Mouse (Mus musculus): ENCODE results near the gene Map2k2.
"Not testable (repeated sequence)": the region's sequence is repeated elsewhere in the genome, so short reads cannot be mapped to it uniquely, and the experiment has no call there.

The Map2k2 gene

DNA sequence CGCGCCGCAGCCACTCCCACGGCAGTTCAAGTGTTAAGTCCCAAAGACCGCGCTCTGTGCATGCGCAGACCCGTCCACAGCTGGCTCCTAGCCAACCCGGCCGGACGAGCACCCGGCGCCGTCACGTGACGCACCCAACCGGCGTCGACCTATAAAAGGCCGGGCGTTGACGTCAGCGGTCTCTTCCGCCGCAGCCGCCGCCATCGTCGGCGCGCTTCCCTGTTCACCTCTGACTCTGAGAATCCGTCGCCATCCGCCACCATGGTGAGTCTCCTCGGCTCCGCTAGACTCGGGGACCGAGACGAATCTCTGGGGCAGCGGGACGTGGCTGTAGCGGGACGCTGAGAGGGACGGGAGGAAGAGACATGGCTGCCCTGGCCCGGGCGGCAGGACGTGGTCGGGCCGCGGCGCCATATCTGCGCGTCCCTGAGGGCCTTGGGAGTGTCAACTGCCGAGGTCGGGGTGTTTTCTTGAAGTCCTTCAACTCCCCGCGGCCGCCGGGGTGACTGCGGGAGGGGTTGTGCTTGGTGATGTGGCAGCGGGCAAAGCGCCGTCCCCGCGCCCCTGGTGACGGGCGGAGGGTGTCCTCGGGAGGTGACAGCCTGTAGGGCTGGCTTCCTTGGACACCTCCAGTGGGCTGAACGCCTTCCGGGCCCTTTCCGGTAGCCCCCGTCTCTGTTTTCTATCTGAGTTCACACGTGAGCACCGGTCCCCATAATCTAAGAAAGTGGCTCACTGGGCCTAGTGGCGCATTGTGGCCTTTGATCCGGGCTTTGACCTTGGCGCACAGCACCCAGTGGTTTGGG lies 71.0 kb downstream of the Map2k2 start, which contains the start of gene Eef2:
TSS of gene Eef2 (plus strand) at position 166 of the 806 bp plus-strand sequence.
- no peak for DNase-seq (ENCODE audit: low read depth)

DNA sequence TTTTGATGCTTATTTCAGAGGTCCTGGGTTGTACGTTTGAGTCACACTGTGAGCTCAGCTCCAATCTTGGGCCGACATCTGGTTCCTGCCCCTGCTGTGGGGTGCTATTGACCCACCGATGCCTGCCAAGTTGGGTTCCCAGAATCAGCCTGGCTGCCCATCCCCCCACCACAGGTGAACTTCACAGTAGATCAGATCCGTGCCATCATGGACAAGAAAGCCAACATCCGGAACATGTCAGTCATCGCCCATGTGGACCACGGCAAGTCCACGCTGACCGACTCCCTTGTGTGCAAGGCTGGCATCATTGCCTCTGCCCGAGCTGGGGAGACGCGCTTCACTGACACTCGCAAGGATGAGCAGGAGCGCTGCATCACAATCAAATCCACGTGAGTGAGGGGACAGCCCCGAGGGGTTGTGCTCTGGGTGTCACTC lies 71.8 kb downstream of the Map2k2 start:
- DNase-seq (ENCODE audit: low read depth) = no peak

DNA sequence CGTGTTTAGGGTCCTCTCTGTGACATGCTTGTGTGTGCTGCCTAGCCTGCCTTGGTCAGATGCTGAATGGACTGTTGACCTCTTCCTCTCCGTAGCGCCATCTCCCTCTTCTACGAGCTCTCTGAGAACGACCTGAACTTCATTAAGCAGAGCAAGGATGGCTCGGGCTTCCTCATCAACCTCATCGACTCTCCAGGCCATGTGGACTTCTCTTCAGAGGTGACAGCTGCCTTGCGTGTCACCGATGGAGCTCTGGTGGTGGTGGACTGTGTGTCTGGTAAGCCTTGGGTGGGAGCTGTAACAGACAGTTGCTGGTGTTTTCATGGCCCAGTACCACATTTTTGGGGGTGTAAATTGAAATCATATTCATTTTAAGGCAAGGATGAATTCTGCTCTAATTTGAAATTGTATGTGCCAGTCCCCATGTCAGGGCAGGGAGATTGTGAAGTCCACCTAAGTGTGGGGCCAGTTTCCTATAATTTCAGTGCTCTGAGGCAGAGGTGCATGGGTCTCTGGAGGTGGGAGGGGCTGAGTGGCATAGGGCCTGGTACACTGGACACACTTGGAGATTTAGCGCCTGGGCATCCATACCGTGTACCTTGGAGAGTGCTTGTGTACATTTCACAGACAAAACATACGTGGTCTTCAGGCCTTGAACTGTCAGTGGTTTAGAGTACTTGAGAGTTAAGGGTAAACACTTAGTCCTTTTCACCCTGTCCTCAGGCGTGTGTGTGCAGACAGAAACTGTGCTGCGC lies 72.4 kb downstream of the Map2k2 start:
- DNase-seq (ENCODE audit: low read depth) = no peak

DNA sequence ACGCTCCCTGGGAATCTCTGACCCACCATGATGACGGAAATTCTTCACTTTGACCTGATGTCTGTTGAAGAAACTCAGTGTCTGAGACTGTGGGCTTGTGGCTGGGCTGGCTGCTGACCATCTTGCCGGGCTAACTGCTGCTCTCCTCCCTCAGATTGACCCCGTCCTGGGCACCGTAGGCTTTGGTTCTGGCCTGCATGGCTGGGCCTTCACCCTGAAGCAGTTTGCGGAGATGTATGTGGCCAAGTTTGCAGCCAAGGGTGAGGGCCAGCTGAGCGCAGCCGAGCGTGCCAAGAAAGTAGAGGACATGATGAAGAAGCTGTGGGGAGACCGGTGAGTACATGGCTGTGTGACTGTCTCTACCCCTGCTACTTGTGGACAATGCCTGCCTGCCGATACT lies 73.2 kb downstream of the Map2k2 start:
- DNase-seq (ENCODE audit: low read depth) = no peak

DNA sequence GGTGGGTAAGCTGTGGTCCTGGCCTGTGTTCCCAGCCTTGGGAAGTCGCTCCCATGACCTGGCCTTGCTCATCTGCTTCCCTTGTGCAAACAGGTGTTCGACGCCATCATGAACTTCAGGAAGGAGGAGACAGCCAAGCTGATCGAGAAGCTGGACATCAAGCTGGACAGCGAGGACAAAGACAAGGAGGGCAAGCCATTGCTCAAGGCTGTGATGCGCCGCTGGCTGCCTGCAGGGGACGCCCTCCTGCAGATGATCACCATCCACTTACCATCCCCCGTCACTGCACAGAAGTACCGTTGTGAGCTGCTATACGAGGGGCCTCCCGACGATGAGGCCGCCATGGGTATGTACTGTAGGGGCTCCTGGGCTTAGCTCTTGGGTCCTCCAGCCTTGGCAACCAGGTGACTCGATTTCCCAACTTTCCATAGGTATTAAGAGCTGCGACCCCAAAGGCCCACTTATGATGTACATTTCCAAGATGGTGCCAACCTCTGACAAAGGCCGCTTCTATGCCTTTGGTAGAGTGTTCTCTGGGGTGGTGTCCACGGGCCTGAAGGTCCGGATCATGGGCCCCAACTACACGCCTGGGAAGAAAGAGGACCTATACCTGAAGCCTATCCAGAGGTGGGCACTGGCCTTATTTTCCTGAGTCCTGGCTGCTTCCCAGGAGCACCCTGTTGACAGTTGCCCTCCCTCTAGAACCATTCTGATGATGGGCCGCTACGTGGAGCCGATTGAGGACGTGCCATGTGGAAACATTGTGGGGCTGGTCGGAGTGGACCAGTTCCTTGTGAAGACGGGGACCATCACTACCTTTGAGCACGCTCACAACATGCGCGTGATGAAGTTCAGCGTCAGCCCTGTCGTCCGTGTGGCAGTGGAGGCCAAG lies 74.0 kb downstream of the Map2k2 start:
- no peak for DNase-seq (ENCODE audit: low read depth)

GRCm38 (mm10) chr10:81180946-81181345 lies 75.2 kb downstream of the Map2k2 start:
- DNase-seq (ENCODE audit: low read depth) = no peak

DNA sequence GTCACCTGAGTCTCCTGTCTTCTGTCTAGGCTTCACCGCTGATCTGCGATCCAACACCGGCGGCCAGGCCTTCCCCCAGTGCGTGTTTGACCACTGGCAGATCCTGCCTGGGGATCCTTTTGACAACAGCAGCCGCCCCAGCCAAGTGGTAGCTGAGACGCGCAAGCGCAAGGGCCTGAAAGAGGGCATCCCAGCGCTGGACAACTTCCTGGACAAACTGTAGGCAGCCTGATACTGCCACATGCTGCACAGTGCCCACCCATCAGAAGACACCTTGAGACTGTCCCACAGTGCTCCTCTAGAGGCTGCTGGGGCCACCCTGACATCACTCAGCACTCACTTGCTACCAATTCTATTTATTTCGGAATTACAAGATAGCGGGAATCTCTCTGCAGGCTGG lies 76.1 kb downstream of the Map2k2 start:
- not testable (repeated sequence) for DNase-seq (ENCODE audit: low read depth)

- peak; percentile 100 for DNase-seq (ENCODE audit: low read depth)
Measured at GRCm38 (mm10) chr10:81182336-81183333, 76.9 kb downstream of the Map2k2 start, which contains the start of gene Dapk3. TSS of gene Dapk3 (plus strand) at chr10:81183005.

Data from fibroblast of lung, adult 2 months (primary cell).